Mouse (Mus musculus): ENCODE measurements around the gene Chrnb1.

Chrnb1 gene

DNA sequence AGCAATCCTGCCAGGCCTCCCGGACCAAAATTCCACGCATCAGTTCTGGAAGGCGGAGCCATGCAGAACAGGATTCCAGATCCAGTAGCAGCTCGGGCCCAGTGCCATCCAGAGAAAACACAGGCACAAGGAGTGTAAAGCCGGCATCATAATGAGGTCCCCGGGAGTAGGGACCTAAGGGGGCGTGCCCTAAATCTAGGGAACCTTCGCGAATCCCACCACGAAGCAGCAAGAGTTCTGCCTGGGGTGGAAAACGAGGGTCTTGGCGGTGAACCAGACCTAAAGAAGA, 8.9 kb upstream of the Chrnb1 start:
- DNase-seq (ENCODE audit: low spot score), result no peak

GRCm38 (mm10) chr11:69803786-69804651, 8.3 kb upstream of the Chrnb1 start:
- peak; percentile 74 for DNase-seq (ENCODE audit: low spot score)

- peak; percentile 41 for DNase-seq (ENCODE audit: low spot score)
Measured at GRCm38 (mm10) chr11:69803328-69803727, 7.6 kb upstream of the Chrnb1 start.

GRCm38 (mm10) chr11:69802648-69803105, 6.9 kb upstream of the Chrnb1 start:
- DNase-seq (ENCODE audit: low spot score), result peak; percentile 81

DNA sequence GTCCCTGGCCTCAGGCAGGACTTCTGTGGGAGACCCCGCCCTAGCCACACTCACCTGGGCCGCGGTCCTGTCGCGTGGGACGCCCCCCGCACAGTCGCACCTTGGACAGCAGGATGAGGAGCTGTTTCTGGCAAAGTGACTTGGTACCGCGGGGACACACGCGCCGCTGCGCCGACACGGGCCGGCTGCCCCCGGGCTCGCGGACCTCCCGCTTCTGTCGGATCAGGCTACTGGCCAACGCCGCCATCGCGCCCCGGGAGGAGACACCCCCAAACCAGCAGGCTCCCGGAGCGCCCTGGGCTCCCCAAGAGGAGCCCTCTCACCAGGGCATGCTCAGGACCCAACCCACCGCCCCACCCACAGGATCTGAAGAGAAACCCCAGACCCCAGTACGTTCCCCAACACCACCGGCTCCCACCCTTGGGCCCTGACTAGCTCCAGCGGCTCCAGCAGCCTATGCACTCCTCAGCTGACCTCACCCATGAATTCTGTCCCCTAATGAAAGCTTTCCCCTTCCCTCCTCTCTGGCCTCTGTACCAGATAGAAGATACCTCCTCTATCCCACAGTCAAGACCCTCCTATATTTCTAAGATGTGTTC, 5.7 kb upstream of the Chrnb1 start, which contains the start of gene Fgf11:
TSS of gene Fgf11 (minus strand) at position 479 of the 599 bp plus-strand sequence.
- DNase-seq (ENCODE audit: low spot score), result no peak

- peak; percentile 78 for DNase-seq (ENCODE audit: low spot score)
Measured at GRCm38 (mm10) chr11:69800392-69801197, 4.9 kb upstream of the Chrnb1 start.

- no peak for DNase-seq (ENCODE audit: low spot score)
Measured at GRCm38 (mm10) chr11:69800138-69800391, 4.3 kb upstream of the Chrnb1 start.

DNA sequence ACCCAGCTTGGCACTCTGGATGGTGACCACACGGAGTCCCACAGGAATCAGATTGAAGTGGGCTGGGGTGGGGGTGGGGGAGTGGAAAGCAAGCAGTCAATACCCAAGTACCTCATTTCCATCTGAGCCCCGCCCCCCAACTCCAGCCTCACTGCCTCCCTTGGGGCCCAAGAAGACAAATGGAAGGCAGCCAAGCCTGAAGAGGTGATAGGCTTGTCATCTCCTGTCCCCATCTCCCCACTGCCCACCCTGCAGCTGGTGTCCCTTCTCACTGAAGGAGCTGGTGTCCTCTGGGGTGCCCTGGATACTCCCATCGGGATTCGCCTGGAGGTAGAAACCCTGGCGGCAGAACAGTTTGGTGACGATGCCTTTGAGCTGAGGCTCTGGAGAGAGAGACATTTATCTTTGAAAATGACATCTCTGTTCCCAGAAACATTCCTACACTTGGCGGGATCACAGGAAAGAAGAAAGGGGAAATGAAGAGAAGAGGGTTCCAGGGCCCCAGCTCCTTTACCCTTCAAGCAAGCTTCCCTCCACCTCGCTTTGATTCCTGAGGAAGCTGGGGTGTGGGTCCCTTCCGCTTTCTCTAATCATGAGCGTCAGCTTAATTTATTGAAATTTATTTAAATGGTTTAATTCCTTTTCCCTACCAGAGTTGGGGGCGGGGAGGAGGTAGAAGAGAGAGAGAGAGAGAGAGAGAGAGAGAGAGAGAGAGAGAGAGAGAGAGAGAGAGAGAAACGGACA, 3.8 kb upstream of the Chrnb1 start:
- no peak for DNase-seq (ENCODE audit: low spot score)

DNA sequence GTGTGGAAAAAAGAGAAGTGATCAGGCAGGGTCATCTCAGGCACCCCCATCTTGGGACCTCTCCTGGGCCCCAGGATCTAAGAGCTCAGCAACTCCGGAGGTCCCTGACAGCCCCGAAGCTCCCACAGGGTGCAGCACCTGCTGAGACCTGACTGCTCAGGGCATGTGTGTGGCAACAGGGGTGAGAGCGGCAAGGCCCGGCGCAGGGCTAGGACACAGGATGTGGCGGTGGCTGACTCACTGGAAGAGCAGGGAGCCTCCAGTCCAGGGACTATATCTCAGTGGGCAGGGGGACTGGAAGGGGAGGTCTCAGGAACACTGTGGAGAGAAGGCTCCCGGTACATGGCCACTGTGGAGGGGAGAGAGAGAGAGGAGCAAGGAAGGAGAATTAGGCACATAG, 2.2 kb upstream of the Chrnb1 start:
- no peak for DNase-seq (ENCODE audit: low spot score)

GRCm38 (mm10) chr11:69795983-69796435, 266 bp upstream of the Chrnb1 start:
- no peak for DNase-seq (ENCODE audit: low spot score)

GRCm38 (mm10) chr11:69793429-69793828, 2.3 kb downstream of the Chrnb1 start:
- DNase-seq (ENCODE audit: low spot score), result no peak

DNA sequence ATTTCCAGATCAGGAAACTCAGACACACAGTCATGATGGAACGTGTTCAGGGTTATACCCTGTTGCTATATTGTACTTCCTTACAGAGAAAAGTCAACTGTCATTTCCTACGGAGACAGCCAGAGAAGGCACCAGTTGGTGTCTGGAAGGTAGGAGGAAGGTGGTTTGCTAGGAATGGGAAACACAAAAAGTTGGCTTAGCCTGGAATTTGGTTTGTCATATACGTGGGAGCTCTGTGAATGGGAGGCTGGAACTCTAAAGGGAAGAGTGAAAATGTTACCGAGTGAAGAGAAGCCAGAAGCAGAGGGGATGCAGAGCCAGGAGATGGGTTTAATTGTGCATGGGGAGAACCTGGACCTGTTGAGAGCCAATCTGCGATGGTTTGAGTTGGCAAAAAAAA, 4.3 kb downstream of the Chrnb1 start:
- no peak for DNase-seq (ENCODE audit: low spot score)

DNA sequence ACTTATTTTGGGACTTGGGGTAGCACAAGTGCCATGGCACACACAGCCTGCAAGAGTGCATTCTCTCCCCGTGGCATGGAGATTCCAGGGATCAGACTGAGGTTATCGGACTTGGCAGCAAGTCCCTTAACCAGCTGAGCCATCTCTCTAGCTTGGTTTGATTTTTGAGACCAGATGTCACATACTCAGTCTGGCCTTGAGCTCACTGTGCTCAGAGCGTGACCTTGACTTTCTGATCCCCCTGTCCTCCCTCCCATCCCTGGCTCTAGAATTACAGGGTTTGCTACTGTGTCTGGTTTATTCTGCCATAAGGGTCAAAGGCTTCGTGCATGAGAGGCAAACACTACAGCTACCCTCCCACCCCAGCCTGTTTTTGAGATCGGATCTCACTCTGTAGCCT, 6.3 kb downstream of the Chrnb1 start:
- DNase-seq (ENCODE audit: low spot score), result no peak

DNA sequence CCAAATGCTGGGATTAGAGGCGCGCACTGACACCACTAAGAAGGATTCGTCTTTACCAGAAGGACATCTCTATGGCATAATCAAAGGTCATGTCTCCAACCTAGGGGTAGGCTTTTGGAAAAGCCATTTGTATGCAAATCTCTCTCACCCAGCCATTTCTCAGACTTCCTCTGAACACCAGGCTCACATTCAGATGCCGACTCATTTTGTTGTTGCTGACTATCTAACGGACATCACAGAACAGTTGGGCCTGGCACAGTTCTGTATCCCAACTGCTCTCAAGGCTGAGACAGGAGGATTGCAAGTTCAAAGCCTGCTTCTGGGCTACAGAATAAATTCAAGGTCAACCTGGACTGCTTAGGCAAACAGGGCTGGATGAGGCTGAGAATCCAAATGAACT, 8.4 kb downstream of the Chrnb1 start:
- no peak for DNase-seq (ENCODE audit: low spot score)

GRCm38 (mm10) chr11:69784793-69785272, 10.9 kb downstream of the Chrnb1 start:
- DNase-seq (ENCODE audit: low spot score), result no peak

DNA sequence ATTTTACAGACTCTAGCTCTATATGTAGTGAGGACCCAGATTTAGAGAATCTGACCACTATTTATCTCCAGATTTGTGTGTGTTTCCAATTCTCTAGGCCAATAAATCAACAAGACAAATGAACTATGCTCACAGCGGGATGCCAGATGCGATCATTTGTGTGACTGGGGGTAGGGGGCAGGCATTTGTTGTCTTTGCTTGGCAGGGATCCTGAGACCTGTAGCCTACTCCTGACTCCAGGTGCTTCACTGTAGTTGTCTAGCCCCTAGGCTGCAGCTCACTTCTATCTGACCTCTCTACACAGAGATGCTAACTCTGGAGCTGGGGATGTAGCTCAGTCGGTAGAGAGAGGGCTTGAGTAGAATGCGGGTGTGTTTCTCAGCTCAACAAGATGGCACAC, 13.9 kb downstream of the Chrnb1 start:
- DNase-seq (ENCODE audit: low spot score), result no peak

DNA sequence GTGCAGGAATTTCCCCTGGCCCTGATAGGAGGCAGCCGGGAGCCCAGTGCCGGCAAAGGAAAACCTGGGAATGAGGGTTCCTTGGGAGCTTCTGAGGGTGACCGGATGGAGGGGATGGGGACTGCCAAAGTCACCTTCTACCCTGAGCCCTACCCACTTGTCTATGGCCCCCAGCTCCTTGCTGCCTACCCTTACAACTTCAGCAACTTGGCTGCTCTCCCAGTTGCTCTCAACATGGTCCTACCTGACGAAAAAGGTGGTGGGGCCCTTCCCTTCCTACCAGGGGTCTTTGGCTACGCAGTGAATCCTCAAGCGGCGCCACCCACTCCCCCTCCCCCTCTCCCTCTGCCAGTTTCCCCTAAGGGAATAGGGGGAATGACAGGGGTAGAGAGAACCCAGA, 16.8 kb downstream of the Chrnb1 start:
- no peak for DNase-seq (ENCODE audit: low spot score)

DNA sequence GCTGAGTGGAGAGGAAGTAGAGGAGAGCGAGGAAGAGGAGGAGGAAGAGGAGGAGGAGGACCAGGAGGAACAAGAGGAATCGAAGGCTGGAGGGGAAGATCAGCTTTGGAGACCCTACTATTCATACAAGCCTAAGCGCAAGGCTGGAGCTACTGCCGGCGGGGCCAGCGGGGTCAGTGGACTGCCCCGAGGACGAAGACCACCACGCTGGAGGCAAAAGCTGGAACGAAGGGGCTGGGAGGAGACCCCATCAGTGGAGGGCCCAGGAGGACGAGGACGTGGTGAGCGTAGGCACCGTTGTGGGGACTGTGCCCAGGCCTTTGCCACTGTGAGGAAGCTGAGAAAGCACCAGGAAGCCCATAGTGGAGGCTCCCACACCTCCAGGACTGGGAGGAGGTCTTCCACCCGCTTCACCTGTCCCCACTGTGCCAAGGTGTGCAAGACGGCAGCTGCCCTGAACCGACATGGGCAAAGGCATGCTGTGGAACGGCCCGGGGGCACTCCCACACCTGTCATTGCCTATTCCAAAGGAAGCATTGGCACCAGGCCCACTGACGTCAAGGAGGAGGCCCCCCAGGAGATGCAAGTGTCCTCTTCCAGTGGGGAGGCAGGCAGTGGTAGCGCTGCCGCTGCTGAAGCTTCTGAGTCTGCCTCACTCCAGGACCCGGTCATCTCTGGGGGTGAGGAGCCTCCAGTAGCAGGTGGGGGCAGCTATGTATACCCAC, 17.3 kb downstream of the Chrnb1 start:
- DNase-seq (ENCODE audit: low spot score), result no peak

DNA sequence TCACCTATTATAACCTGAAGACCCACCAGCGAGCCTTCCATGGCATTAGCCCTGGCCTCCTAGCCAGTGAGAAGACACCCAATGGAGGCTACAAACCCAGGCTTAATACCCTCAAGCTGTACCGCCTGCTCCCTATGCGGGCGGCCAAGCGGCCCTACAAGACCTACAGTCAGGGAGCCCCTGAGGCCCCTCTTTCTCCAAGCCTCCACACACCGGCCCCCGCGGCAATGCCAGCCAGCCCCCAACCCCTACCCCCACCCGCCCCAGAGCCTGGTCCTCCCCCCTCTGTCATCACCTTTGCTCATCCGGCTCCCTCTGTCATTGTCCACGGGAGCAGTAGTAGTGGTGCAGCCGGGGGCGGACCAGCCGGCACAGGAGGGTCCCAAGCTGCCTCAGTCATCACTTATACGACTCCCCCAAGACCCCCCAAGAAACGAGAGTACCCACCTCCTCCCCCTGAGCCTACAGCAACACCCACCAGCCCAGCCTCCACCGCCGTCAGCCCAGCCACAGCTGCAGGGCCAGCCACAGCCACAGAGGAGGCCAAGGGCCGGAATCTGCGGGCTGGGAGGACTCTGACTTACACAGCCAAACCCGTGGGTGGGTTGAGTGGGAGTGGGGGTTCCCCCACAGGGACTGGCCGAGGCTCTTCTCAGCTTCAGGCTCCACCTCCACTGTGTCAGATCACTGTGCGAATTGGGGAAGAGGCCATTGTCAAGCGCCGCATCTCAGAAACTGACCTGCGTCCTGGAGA, 18.1 kb downstream of the Chrnb1 start:
- no peak for DNase-seq (ENCODE audit: low spot score)

DNA sequence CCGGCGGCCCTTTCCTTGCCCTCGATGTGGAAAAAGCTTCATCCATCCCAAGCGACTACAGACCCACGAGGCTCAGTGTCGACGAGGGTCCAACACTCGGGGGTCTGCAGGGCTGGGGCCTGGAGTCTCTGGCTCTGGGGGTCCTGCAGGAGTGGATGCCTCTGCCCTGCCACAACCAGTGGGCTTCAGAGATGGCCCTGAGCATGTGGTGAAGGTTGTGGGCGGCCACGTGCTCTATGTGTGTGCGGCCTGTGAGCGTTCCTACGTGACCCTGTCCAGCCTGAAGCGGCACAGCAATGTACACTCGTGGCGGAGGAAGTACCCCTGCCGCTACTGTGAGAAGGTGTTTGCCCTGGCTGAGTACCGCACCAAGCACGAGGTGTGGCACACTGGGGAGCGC, 19.3 kb downstream of the Chrnb1 start:
- DNase-seq (ENCODE audit: low spot score), result no peak

DNA sequence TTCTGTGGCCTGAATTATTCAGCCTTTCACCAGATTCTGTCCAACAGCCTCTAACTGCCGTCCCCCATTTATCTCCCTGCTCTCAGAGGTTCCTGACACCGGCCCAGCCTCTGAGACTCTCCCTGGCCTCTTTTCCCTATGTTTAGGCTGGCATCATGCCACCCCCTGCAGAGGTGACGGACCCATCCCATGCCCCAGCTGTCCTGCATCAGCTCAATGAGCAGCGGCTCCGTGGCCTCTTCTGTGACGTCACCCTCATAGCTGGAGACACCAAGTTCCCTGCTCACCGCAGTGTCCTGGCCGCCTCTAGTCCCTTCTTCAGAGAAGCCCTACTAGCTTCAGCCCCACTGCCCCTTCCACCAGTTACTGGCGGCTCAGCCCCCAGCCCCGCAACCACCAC, 20.0 kb downstream of the Chrnb1 start:
- no peak for DNase-seq (ENCODE audit: low spot score)
